Mouse (Mus musculus) midbrain, postnatal 0 days (tissue): Measurements from ENCODE around the gene Ecsit. TPM values are rescaled to one million over a fixed set of nuclear protein-coding genes. Genes with fewer than 3 reads are reported as not detected.
A peak's percentile ranks its signal among the peaks of the same experiment; 100 is the strongest.

Experiments
- ATAC-seq: fragments of 200-750 bp; cut with Nextera tagmentation; 2 replicates; pipeline ENCODE4 v1.8.0; 2017; ENCODE audit warnings: moderate number of reproducible peaks, mild to moderate bottlenecking, moderate TSS enrichment, moderate library complexity; ENCODE audit not compliant: low FRiP score
- DNase-seq: peaks from one replicate; pipeline ENCODE4 v3.0.0-alpha.2; 2015; ENCODE audit warnings: low spot score
- H3K27ac ChIP-seq: fragments of 300-500 bp; sonication (generic); 2 replicates; pipeline ENCODE4 v1.5.1; 2014; ENCODE audit warnings: low read depth, mild to moderate bottlenecking, low read length, mixed read lengths
- H3K27me3 ChIP-seq: fragments of 300-500 bp; sonication (generic); 2 replicates; pipeline ENCODE4 v1.6.1; 2014; ENCODE audit warnings: low read length, control low read depth, mixed read lengths; ENCODE audit not compliant: insufficient read depth
- H3K36me3 ChIP-seq: fragments of 300-500 bp; sonication (generic); 2 replicates; pipeline ENCODE4 v1.6.1; 2014; ENCODE audit warnings: low read length, control low read depth, mixed read lengths; ENCODE audit not compliant: insufficient read depth
- H3K4me1 ChIP-seq: fragments of 300-500 bp; sonication (generic); 2 replicates; pipeline ENCODE4 v1.6.1; 2014; ENCODE audit warnings: mild to moderate bottlenecking, control low read depth, antibody characterized with exemption, low read length, mixed read lengths; ENCODE audit not compliant: insufficient read depth
- H3K4me2 ChIP-seq: fragments of 300-500 bp; sonication (generic); 2 replicates; pipeline ENCODE4 v1.6.1; 2014; ENCODE audit warnings: low read depth, mild to moderate bottlenecking, low read length, mixed read lengths; ENCODE audit not compliant: poor library complexity, severe bottlenecking
- H3K4me3 ChIP-seq: fragments of 300-500 bp; sonication (generic); 2 replicates; pipeline ENCODE4 v1.5.1; 2014; ENCODE audit warnings: low read depth, mild to moderate bottlenecking, low read length, moderate library complexity
- H3K9ac ChIP-seq: fragments of 300-500 bp; sonication (generic); replicated peaks from 2 replicates; pipeline ENCODE4 v1.6.1; 2014; ENCODE audit warnings: mild to moderate bottlenecking, low read length, moderate library complexity, mixed read lengths; ENCODE audit not compliant: poor library complexity, severe bottlenecking
- H3K9me3 ChIP-seq: fragments of 300-500 bp; sonication (generic); 2 replicates; pipeline ENCODE4 v1.6.1; 2016; ENCODE audit warnings: low read length, control low read depth
- CTCF ChIP-seq: IDR thresholded peaks from 2 replicates; pipeline ENCODE4 v1.5.1; 2016; ENCODE audit warnings: antibody characterized with exemption, mild to moderate bottlenecking
- WGBS: fragments of 180-500 bp; shearing (Covaris S2); extraction: QIAGEN DNeasy Blood & Tissue Kit; methylation state at CpG from one replicate; pipeline ENCODE4 v1.1.7; 2014; 5-methylcytosine and 5-hydroxymethylcytosine counted together
- polyA plus RNA-seq: library from polyadenylated mRNA; unstranded; fragments of >200 nt; fragmentation: Nextera tagmentation; extraction: Ambion mirVana; gene quantifications from 2 replicates; pipeline ENCODE4 v1.2.1, GENCODE M21; 2015
- total RNA-seq: library from RNA; depleted of rRNA; stranded (reverse); fragments of >200 nt; gene quantifications from 2 replicates; pipeline ENCODE4 v1.2.3, GENCODE M21; 2014

Ecsit gene
- total and polyA plus RNA-seq, 2 experiments from 2014 or later, result 55.0 to 56.3 TPM

DNA sequence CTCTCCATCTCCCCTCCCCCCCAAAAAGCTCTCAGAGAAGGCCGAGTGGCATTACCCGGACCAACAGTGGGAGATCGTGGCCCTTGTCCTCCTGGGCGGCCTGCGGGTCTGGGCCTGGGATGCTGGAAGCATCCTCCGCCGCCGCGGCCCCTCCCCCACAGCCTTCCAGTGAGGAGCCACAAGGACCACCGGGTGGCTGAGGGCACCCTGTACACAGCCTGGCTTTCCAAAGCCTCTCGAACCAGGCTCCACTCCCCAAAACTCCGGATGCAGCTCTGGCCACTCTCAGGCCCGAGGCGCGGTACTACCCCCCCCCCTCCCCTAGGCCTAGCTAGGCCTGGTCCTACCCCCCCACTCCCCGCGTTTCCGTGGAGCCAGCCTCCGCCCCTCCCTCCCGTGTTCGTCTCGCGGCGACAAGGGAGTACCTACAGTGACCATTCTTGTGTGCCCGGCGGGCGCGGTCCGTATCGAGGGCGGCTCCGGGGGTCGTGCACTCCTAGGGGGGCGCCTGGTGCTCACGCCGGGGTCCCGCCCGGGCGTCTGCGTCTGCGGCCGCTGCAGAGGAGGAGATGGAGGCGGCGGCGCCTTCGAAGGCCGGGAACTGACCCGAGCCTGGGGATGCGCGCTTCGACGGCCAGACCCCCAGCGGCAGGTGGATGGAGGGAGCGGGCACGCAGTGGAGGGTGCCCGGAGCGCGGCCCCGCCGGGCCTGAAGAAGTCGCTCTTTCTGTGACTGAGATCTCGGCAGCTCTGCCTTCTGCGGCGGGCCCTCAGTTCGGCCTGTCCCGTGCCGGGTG, 33.9 kb downstream of the Ecsit start:
- TF ChIP-seq CTCF, result no peak
- H3K4me3 ChIP-seq, result peak overlapping the region; percentile 91
- peak; percentile 45 for ATAC-seq
- peaks cover 10% of the 10 kb centered on the region; the same call in 1 of the 2 replicates for H3K4me1 ChIP-seq
- H3K4me2 ChIP-seq, result peak overlapping the region; percentile 71
- H3K27me3 ChIP-seq, result no peaks in the 10 kb centered on the region
- 1% methylated on average over 41 of the region's 67 CpGs for WGBS
- H3K27ac ChIP-seq, result peak overlapping the region; percentile 96
- DNase-seq, result peak; percentile 35
- peak overlapping the region; percentile 97 for H3K9ac ChIP-seq
- no peaks in the 10 kb centered on the region for H3K36me3 ChIP-seq
- H3K9me3 ChIP-seq, result no peaks in the 10 kb centered on the region

DNA sequence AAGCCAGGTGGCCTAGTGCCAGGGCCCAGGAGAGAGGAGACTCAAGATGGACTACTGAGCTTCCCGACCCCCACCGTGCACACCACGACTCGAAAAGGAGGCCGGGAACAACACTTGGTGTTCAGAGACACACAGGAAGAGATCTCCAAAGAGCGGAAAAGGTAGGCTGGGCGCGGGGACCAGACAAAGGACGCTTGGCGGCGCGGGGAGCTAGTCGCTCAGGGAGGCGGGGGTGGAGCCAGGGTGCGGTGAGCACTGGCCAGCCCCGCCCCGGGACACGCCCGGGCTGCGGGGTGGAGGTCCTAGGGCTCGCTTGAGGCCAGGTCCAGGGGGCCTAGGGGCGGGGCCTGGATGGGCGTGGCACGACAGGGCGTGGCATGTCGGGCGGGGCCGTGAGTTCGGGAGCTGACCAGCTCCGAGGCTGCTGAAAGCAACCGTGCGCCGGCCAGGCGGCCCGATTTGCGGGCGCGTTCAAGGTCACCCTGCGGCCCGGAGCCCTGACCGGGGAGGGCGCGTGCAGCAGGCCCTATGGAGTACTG, 34.8 kb downstream of the Ecsit start:
- peaks cover 10% of the 10 kb centered on the region; the same call in 1 of the 2 replicates for H3K4me1 ChIP-seq
- peak; percentile 11; the same call in 1 of the 2 replicates for ATAC-seq

DNA sequence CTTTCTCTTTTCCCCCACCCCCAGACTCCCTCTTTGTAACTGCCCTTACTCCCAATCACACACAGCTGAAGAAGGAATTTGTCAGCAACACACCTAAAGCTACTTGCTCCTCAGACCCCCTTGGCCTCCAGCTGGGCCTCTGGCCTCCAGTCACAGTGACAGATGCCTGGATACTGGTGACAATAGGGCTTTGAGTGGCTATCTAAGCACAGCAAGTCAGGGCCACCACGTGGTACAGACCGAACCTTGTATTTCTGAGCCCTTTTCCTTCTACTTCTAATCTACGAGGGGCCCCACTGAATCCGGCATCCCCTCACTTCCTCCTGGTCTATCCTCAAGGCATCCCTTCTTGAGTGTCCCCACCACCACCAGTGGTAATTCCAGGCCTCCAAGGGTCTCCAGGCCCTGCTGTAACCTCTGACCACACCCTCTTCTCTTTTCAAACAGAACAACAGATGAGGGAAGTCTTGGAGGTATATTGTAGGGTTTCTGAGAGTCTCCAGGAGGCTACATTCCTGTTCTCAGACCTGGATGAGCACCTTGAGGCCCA, 35.4 kb downstream of the Ecsit start:
- DNase-seq, result peak; percentile 68
- Histone ChIP-seq H3K4me2 (peak overlapping the region; percentile 71), H3K4me1 (peaks cover 10% of the 10 kb centered on the region; the same call in 1 of the 2 replicates), H3K27ac (peak overlapping the region; percentile 96), H3K27me3 (no peaks in the 10 kb centered on the region), H3K4me3 (peak overlapping the region; percentile 91), H3K9me3 (no peaks in the 10 kb centered on the region), H3K9ac (peak overlapping the region; percentile 97), H3K36me3 (no peaks in the 10 kb centered on the region)
- ATAC-seq, result no peak
- 4% methylated on average over 4 of the region's 4 CpGs for WGBS
- TF ChIP-seq CTCF, result no peak

More for the DNA sequence above, 34.8 kb downstream of the Ecsit start:
- Histone ChIP-seq H3K4me2 (peak overlapping the region; percentile 71), H3K27me3 (no peaks in the 10 kb centered on the region), H3K36me3 (no peaks in the 10 kb centered on the region), H3K9me3 (no peaks in the 10 kb centered on the region), H3K9ac (peak overlapping the region; percentile 97), H3K4me3 (peak overlapping the region; percentile 91), H3K27ac (peak overlapping the region; percentile 96)
- peak; percentile 59 for DNase-seq
- WGBS, result under 1% methylated on average over 35 of the region's 43 CpGs
- no peak for TF ChIP-seq CTCF

DNA sequence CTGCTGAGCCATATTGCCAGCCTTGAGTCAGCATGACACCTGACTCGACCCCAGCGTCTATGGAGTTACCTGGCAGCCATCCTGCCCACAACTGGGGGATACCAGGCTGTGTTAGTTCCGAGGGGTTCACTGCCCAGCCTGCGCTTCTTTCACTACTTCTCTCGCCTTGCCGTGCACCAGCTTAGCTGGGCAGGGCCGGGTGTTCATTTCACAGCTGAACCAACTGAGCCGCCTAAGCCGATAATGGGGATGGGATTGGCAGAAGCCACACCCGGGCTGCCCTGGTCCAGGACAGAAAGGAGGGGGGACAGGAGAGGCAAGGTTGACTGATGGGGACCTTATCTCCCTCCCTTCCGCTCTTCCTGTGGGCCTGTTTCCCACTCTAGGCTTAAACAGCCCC, 35.9 kb downstream of the Ecsit start:
- peak overlapping the region; percentile 71 for H3K4me2 ChIP-seq
- 40% methylated on average over 11 of the region's 11 CpGs for WGBS
- ATAC-seq (no peak), DNase-seq (peak; percentile 58)
- H3K9me3 ChIP-seq, result no peaks in the 10 kb centered on the region
- peaks cover 10% of the 10 kb centered on the region; the same call in 1 of the 2 replicates for H3K4me1 ChIP-seq
- no peaks in the 10 kb centered on the region for H3K36me3 ChIP-seq
- H3K27ac ChIP-seq, result no peak overlapping the region
- peak overlapping the region; percentile 97 for H3K9ac ChIP-seq
- peak overlapping the region; percentile 91 for H3K4me3 ChIP-seq
- H3K27me3 ChIP-seq, result no peaks in the 10 kb centered on the region
- no peak for TF ChIP-seq CTCF

DNA sequence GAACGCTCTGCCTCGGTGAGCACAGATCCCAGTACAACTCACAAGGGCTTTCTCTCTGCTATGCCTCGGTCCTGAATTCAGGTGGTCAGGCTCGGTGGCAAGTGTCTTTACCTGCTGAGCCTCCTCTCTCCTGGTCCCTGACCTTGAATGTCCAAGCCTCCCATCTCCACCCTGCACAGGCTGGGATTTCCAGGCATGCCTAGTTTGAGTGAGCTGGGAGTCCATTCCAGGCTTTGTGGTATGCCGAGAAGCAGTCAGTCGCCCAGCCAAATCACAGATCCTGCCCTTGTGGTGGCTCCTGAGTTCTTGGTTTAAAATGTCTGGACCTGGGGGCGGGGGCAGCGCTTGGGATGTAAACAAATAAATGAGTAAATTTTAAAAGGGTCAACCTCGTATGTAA, 37.9 kb downstream of the Ecsit start:
- 58% methylated on average over 9 of the region's 9 CpGs for WGBS
- H3K4me2 ChIP-seq, result peak overlapping the region; percentile 20
- DNase-seq (no peak), ATAC-seq (no peak)
- H3K27me3 ChIP-seq, result no peaks in the 10 kb centered on the region
- H3K4me1 ChIP-seq, result peaks cover 10% of the 10 kb centered on the region; the same call in 1 of the 2 replicates
- no peaks in the 10 kb centered on the region for H3K9me3 ChIP-seq
- H3K9ac ChIP-seq, result no peak overlapping the region; the same call in 1 of the 2 replicates
- H3K27ac ChIP-seq, result no peak overlapping the region
- H3K36me3 ChIP-seq, result no peaks in the 10 kb centered on the region
- TF ChIP-seq CTCF, result no peak
- no peak overlapping the region for H3K4me3 ChIP-seq

DNA sequence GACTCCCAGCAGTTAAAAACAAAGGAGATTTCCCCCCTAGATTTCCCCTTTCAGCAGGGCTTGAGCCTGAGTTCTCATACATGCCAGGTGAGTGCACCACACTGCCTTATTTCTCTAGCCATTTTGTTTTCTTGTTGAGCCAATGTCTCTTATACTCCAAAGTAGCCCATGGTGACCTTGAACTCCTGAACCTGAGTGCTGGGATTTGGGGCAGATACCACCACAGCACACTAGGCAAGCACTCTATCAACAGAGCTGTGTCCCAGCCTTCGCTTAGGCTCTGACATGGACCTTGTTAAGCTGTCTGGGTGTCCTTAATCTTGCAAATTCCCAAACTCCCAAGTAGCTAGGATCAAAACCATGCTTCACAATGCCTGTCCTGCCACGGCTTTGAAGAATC, 43.4 kb downstream of the Ecsit start:
- DNase-seq (no peak), ATAC-seq (no peak)
- Histone ChIP-seq H3K4me1 (no peaks in the 10 kb centered on the region), H3K27me3 (no peaks in the 10 kb centered on the region), H3K9ac (no peak overlapping the region), H3K36me3 (no peaks in the 10 kb centered on the region), H3K27ac (no peak overlapping the region), H3K4me3 (no peak overlapping the region), H3K9me3 (no peaks in the 10 kb centered on the region), H3K4me2 (no peak overlapping the region)
- TF ChIP-seq CTCF, result no peak
- WGBS, result 53% methylated on average over 2 of the region's 2 CpGs
